Mouse (Mus musculus): ENCODE data around the gene Zbtb16. TPM values are rescaled to one million over a fixed set of nuclear protein-coding genes. Genes with fewer than 3 reads are reported as not detected.
A peak's percentile ranks its signal among the peaks of the same experiment; 100 is the strongest.

Zbtb16 gene
- polyA plus RNA-seq (2016; fragmentation: Nextera tagmentation; extraction: Ambion mirVana): 2.6 and 3.1 TPM in 2 replicates

DNA sequence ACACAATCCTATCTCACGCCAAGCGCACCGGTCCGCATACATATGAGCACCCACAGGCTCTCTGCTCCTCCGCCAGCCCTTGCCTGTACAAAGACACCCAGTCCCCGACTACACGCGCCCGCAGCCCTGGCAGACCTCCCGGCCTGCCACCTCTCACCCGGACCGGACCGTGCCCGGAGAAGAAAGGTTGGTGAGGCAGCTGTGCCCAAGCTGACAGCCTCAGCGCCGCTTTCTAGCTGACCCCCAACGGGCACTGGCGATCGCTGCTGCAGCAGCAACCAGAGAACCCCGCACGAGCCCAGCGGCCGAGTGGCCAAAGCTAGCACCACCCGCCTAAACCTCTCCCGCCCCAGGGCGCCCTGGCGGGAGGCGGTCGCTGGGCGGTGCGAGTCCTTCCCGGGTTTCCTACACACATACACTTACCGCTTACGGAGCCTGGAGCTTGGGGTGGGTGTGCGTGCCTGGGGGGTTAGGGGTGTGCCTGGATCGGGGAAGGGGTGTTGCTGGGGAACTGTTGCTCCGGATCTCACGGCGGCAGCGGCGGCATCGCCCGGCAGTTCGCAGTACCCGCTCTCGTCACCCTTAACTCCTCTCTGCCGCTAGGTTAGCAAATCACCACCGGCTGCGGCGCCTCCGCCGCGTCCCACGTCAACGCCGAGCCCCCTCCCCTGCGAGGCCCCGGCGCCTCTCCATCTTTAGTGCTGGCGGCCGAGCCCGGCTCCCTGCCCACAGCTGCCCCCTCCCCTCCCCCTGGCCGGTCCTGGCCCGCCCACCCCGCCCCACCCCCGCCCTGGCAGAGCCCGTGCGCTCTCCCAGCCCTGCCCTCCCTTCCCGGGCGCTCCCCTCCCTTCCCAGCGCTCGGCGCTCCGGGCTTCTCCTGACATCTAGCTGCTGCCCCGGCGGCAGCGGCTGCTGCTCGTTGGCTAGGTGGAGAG lies at the start of gene Zbtb16:
Gene Zbtb16, minus strand, starts transcription at position 592 of the 935 bp plus-strand sequence.
- under 1% methylated on average over 77 of the region's 78 CpGs for WGBS
- Histone ChIP-seq H3K27me3 (ENCODE audit: insufficient read depth, poor library complexity, severe bottlenecking) (peaks cover 100% of the 10 kb centered on the region), H3K4me3 (peak within 1 kb of the TSS; percentile 69), H3K36me3 (peaks cover 3% of the 10 kb centered on the region; the same call in 1 of the 2 replicates), H3K4me1 (peaks cover 34% of the 10 kb centered on the region), H3K9me3 (no peaks in the 10 kb centered on the region), H3K27ac (peak within 1 kb of the TSS; percentile 80)
- DNase-seq (ENCODE audit: low spot score): peak; percentile 91

DNA sequence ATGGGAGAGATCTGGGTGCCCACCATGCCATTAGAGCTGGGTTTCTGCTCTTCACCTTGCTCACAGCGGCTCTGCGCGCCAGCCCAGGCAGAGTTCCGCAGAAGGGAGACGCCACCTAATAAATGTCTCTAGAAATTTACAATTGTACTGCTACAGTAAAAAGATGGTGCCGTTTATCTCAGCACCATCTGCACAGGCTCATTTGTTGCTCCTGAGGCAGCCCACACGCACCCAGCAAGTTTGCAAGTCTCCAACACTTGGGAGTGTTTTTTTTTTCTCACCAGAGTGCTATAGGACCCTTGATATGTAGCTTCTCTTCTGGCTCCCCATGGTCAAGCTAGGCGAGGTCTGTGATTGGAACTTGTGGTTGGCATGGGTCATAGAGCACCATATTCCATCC lies 36.9 kb upstream of the Zbtb16 start:
- 83% methylated on average over 8 of the region's 8 CpGs for WGBS
- DNase-seq (ENCODE audit: low spot score): no peak
- Histone ChIP-seq H3K4me3 (no peak overlapping the region), H3K36me3 (no peaks in the 10 kb centered on the region), H3K27ac (no peak overlapping the region), H3K27me3 (ENCODE audit: insufficient read depth, poor library complexity, severe bottlenecking) (peaks cover 12% of the 10 kb centered on the region; the same call in 1 of the 2 replicates), H3K4me1 (no peaks in the 10 kb centered on the region), H3K9me3 (no peaks in the 10 kb centered on the region)

- Histone ChIP-seq H3K4me1 (no peaks in the 10 kb centered on the region), H3K36me3 (no peaks in the 10 kb centered on the region), H3K27ac (no peak overlapping the region), H3K4me3 (no peak overlapping the region), H3K9me3 (no peaks in the 10 kb centered on the region), H3K27me3 (ENCODE audit: insufficient read depth, poor library complexity, severe bottlenecking) (peaks cover 48% of the 10 kb centered on the region; the same call in 1 of the 2 replicates)
- WGBS: 81% methylated on average over 12 of the region's 12 CpGs
- no peak for DNase-seq (ENCODE audit: low spot score)
Observed at GRCm38 (mm10) chr9:48866523-48867121, 30.6 kb upstream of the Zbtb16 start.

DNA sequence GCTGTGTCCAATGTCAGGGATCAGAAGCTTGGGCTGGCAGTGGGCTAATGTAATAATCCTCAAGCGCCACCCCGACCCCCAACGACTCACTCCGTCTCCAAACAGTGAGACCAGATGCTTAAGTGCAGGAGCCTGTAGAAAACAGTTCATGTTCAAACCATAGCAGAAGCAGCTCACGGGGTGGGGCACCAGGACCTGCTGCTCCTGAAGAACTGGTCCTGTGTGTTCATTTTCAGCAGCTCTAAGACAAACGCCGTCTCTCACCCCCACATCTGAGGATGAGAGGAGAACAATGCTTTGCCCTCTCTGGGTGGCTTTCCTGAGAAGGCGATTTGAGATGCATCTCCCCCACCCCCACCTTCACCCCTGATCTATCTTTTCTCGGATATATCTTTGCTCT lies 29.2 kb upstream of the Zbtb16 start:
- Histone ChIP-seq H3K27me3 (ENCODE audit: insufficient read depth, poor library complexity, severe bottlenecking) (peaks cover 52% of the 10 kb centered on the region; the same call in 1 of the 2 replicates), H3K4me3 (no peak overlapping the region), H3K9me3 (no peaks in the 10 kb centered on the region), H3K27ac (no peak overlapping the region), H3K36me3 (no peaks in the 10 kb centered on the region), H3K4me1 (peaks cover 4% of the 10 kb centered on the region; the same call in 1 of the 2 replicates)
- WGBS: 58% methylated on average over 9 of the region's 9 CpGs
- DNase-seq (ENCODE audit: low spot score): no peak

GRCm38 (mm10) chr9:48861481-48861880 lies 25.5 kb upstream of the Zbtb16 start:
- H3K4me3 ChIP-seq: no peak overlapping the region
- H3K27ac ChIP-seq: no peak overlapping the region
- H3K9me3 ChIP-seq: no peaks in the 10 kb centered on the region
- peaks cover 6% of the 10 kb centered on the region; the same call in 1 of the 2 replicates for H3K4me1 ChIP-seq
- no peak for DNase-seq (ENCODE audit: low spot score)
- H3K27me3 ChIP-seq (ENCODE audit: insufficient read depth, poor library complexity, severe bottlenecking): peaks cover 32% of the 10 kb centered on the region; the same call in 1 of the 2 replicates
- H3K36me3 ChIP-seq: no peaks in the 10 kb centered on the region
- WGBS: 83% methylated on average over 10 of the region's 10 CpGs

DNA sequence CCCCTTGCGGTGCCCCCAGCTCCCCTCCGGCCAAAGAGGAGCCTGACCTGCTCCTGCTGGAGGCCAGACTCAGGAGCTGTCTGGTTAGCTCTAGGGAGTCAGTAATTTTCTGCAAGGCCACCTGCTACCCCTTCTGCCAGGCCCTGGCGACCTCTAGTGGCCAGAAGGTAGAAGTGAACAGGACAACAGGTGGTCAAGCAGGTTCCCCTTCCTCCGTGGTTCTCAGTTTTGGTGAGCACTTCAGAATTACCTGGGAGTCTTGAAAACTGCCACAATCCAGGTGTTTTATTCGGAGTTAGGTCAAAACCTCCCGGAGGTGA lies 24.5 kb upstream of the Zbtb16 start:
- no peak overlapping the region for H3K4me3 ChIP-seq
- peaks cover 24% of the 10 kb centered on the region; the same call in 1 of the 2 replicates for H3K27me3 ChIP-seq (ENCODE audit: insufficient read depth, poor library complexity, severe bottlenecking)
- DNase-seq (ENCODE audit: low spot score): peak; percentile 86
- no peaks in the 10 kb centered on the region for H3K36me3 ChIP-seq
- H3K4me1 ChIP-seq: peaks cover 6% of the 10 kb centered on the region; the same call in 1 of the 2 replicates
- H3K27ac ChIP-seq: no peak overlapping the region
- WGBS: 3% methylated on average over 6 of the region's 6 CpGs
- H3K9me3 ChIP-seq: no peaks in the 10 kb centered on the region

- Histone ChIP-seq H3K4me3 (no peak overlapping the region), H3K36me3 (no peaks in the 10 kb centered on the region), H3K9me3 (no peaks in the 10 kb centered on the region), H3K27me3 (ENCODE audit: insufficient read depth, poor library complexity, severe bottlenecking) (peaks cover 19% of the 10 kb centered on the region; the same call in 1 of the 2 replicates), H3K4me1 (peaks cover 6% of the 10 kb centered on the region; the same call in 1 of the 2 replicates), H3K27ac (no peak overlapping the region)
- 28% methylated on average over 10 of the region's 10 CpGs for WGBS
- DNase-seq (ENCODE audit: low spot score): no peak
Observed at GRCm38 (mm10) chr9:48859828-48860525, 24.0 kb upstream of the Zbtb16 start.

DNA sequence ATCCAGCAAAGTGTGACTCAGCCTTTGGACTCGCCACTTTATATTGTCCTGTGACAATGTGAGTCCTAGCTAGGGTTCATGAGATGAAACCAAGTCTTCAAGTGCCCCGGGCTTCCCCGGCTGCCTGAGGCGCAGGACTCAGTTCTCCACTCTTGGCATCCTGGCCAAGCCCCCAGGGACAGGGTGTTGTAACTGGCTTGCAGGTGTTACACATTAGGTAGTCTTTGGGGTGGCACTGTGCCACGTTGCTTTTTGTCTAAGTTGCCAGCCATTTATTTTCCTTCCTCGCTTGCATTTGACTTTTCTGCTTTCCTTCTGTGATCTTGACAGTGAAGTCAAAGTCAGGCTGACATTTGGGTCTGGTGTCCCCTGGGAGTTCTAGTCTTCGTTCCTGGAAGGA lies 21.9 kb upstream of the Zbtb16 start:
- Histone ChIP-seq H3K27ac (no peak overlapping the region), H3K9me3 (no peaks in the 10 kb centered on the region), H3K4me3 (no peak overlapping the region), H3K4me1 (peaks cover 6% of the 10 kb centered on the region; the same call in 1 of the 2 replicates), H3K27me3 (ENCODE audit: insufficient read depth, poor library complexity, severe bottlenecking) (peaks cover 25% of the 10 kb centered on the region; the same call in 1 of the 2 replicates), H3K36me3 (no peaks in the 10 kb centered on the region)
- DNase-seq (ENCODE audit: low spot score): no peak
- 75% methylated on average over 7 of the region's 7 CpGs for WGBS

DNA sequence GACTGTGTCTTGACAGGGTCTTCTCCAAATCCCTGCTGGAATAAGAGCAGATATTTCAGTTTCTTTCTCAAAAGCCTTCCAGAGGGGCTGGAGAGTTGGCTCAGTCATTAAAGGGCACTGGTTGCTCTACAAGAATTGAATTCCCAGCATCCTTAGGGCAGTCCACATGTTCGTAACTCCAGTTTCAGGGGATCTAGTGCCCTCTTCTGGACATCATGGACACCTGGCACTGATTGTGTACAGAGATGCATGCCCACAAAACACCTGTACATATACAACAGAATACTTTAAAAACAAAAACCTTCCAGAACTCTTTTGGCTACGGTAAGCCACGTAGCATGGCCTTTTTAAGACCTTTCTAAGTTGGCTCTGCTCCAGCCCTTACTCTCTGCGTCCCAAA lies 20.2 kb upstream of the Zbtb16 start:
- 81% methylated on average over 4 of the region's 4 CpGs for WGBS
- Histone ChIP-seq H3K4me1 (peaks cover 6% of the 10 kb centered on the region; the same call in 1 of the 2 replicates), H3K36me3 (no peaks in the 10 kb centered on the region), H3K27me3 (ENCODE audit: insufficient read depth, poor library complexity, severe bottlenecking) (peaks cover 10% of the 10 kb centered on the region; the same call in 1 of the 2 replicates), H3K9me3 (no peaks in the 10 kb centered on the region), H3K27ac (no peak overlapping the region), H3K4me3 (no peak overlapping the region)
- DNase-seq (ENCODE audit: low spot score): no peak

GRCm38 (mm10) chr9:48849531-48849930 lies 13.5 kb upstream of the Zbtb16 start:
- 69% methylated on average over 5 of the region's 5 CpGs for WGBS
- Histone ChIP-seq H3K27ac (no peak overlapping the region), H3K4me3 (no peak overlapping the region), H3K27me3 (ENCODE audit: insufficient read depth, poor library complexity, severe bottlenecking) (peaks cover 7% of the 10 kb centered on the region; the same call in 1 of the 2 replicates), H3K4me1 (no peaks in the 10 kb centered on the region), H3K36me3 (no peaks in the 10 kb centered on the region), H3K9me3 (no peaks in the 10 kb centered on the region)
- DNase-seq (ENCODE audit: low spot score): no peak

GRCm38 (mm10) chr9:48839568-48839967 lies 3.5 kb upstream of the Zbtb16 start:
- H3K27me3 ChIP-seq (ENCODE audit: insufficient read depth, poor library complexity, severe bottlenecking): peaks cover 78% of the 10 kb centered on the region
- WGBS: 91% methylated on average over 3 of the region's 3 CpGs

GRCm38 (mm10) chr9:48838346-48838745 lies 2.3 kb upstream of the Zbtb16 start:
- H3K4me3 ChIP-seq: no peak overlapping the region
- peaks cover 85% of the 10 kb centered on the region for H3K27me3 ChIP-seq (ENCODE audit: insufficient read depth, poor library complexity, severe bottlenecking)
- H3K4me1 ChIP-seq: peaks cover 34% of the 10 kb centered on the region
- H3K9me3 ChIP-seq: no peaks in the 10 kb centered on the region
- H3K27ac ChIP-seq: no peak overlapping the region
- no peaks in the 10 kb centered on the region for H3K36me3 ChIP-seq
- WGBS: 38% methylated on average over 4 of the region's 4 CpGs
- DNase-seq (ENCODE audit: low spot score): no peak

More at GRCm38 (mm10) chr9:48839568-48839967, 3.5 kb upstream of the Zbtb16 start:
- no peak overlapping the region for H3K4me3 ChIP-seq
- H3K4me1 ChIP-seq: peaks cover 30% of the 10 kb centered on the region
- no peaks in the 10 kb centered on the region for H3K36me3 ChIP-seq
- H3K9me3 ChIP-seq: no peaks in the 10 kb centered on the region
- no peak for DNase-seq (ENCODE audit: low spot score)
- H3K27ac ChIP-seq: no peak overlapping the region

Measured in heart, embryonic 10.5 days (tissue).